Mouse (Mus musculus) limb, embryonic 15.5 days (tissue): ENCODE measurements at regions not wholly inside any gene's neighbourhood (a gene's known extent, or its start where the extent isn't known, plus 50 kb on each side); places are given as distances from the start of the nearest gene placed in this dataset.

Experiments used
- ATAC-seq: fragments of 200-750 bp; cut with Nextera tagmentation; 2 replicates; pipeline ENCODE4 v1.8.0; 2017; ENCODE audit warnings: low read depth, moderate TSS enrichment; ENCODE audit not compliant: insufficient number of reproducible peaks, low FRiP score, low TSS enrichment
- H3K27ac ChIP-seq: fragments of 300-500 bp; sonication (generic); 2 replicates; pipeline ENCODE4 v1.5.1; 2015; ENCODE audit warnings: moderate library complexity, mild to moderate bottlenecking, inconsistent platforms
- H3K27me3 ChIP-seq: fragments of 300-500 bp; sonication (generic); 2 replicates; pipeline ENCODE4 v1.6.1; 2015; ENCODE audit warnings: inconsistent platforms
- H3K36me3 ChIP-seq: fragments of 300-500 bp; sonication (generic); 2 replicates; pipeline ENCODE4 v1.6.1; 2015; ENCODE audit warnings: inconsistent platforms
- H3K4me1 ChIP-seq: fragments of 300-500 bp; sonication (generic); 2 replicates; pipeline ENCODE4 v1.6.1; 2015; ENCODE audit warnings: inconsistent platforms
- H3K4me2 ChIP-seq: fragments of 300-500 bp; sonication (generic); 2 replicates; pipeline ENCODE4 v1.6.1; 2015; ENCODE audit warnings: mild to moderate bottlenecking, inconsistent platforms
- H3K4me3 ChIP-seq: fragments of 300-500 bp; sonication (generic); 2 replicates; pipeline ENCODE4 v1.5.1; 2015; ENCODE audit warnings: mild to moderate bottlenecking, inconsistent platforms
- H3K9ac ChIP-seq: fragments of 300-500 bp; sonication (generic); 2 replicates; pipeline ENCODE4 v1.6.1; 2015; ENCODE audit warnings: inconsistent platforms
- H3K9me3 ChIP-seq: fragments of 300-500 bp; sonication (generic); 2 replicates; pipeline ENCODE4 v1.6.1; 2016; ENCODE audit warnings: inconsistent platforms
- WGBS: fragments of 180-500 bp; shearing (Covaris S2); methylation state at CpG from one replicate; pipeline ENCODE4 v1.1.7; 2015; 5-methylcytosine and 5-hydroxymethylcytosine counted together

DNA sequence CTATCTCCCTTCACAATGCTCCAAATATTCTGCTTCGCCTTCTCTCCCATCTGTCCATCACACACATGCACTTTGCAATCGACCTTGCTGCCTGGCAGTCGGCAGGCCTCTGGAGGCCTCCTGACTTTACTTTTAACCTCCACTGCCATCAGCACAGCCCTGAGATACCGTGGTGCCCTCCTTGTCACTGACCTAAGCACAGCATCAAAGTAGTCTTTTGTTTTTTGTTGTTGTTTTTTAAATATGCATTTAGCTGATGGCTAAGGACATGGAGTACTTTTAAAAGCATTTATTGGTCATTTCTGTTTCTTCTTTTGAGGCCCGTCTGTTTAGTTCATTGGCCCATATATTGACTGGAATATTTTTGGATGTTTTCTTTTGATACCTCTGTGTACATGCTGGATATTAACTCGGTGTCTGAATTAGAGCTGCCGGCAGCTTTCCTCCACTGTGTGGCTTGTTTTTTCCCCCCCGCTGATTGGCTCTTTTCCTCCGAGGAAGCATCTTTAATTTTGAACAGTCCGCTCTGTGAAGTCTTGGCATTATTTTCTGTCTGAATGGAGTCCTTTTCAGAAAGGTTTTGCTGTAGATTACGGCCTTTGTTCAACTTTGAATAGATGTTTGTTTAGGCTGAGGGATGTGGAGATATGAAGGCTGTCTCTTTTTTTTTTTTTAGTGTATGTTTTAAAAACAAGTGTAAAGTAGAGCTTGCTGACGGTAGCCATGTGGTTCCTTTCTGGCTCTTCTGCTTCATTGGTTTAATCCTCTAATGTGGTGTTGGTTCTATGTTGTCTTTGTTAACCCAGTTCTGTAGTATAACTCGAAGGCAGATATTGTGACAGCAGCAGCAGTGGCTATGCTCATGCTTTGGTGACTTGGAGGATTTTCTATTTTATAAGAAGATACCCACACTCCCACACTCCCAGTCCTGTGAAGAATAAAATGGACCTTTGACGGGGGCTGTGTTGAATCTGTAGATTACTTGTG is 449.1 kb downstream of the Tdrd3 start:
- Histone ChIP-seq H3K9ac (no peak overlapping the region), H3K27me3 (no peaks in the 10 kb centered on the region), H3K4me3 (no peak overlapping the region), H3K4me2 (no peak overlapping the region), H3K36me3 (no peaks in the 10 kb centered on the region), H3K9me3 (no peaks in the 10 kb centered on the region), H3K4me1 (no peaks in the 10 kb centered on the region), H3K27ac (no peak overlapping the region)
- no peak for ATAC-seq
- WGBS, result 77% methylated on average over 14 of the region's 14 CpGs

DNA sequence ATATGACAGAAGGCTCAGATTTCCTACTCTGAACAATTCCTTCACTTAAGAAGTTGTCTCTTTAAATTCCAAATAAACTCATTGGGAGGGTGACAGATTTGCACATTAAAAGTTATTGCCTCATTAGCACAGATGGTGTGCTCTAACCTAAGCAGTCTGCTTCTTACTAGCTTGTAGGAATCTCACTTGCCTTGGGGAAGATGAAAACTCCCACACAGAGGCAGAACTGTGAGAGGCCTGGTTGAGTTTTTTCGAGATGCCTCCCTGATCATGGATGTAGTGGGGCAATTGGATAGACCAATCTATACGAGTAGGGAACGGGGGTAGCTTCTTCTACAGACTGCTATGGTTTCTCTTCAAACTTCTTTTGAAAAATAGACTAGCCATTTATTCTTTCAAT is 485.3 kb downstream of the Tdrd3 start:
- no peaks in the 10 kb centered on the region for H3K36me3 ChIP-seq
- H3K9me3 ChIP-seq, result no peaks in the 10 kb centered on the region
- ATAC-seq, result no peak
- H3K4me1 ChIP-seq, result no peaks in the 10 kb centered on the region
- no peaks in the 10 kb centered on the region for H3K27me3 ChIP-seq
- no peak overlapping the region for H3K9ac ChIP-seq
- H3K4me2 ChIP-seq, result no peak overlapping the region
- H3K4me3 ChIP-seq, result no peak overlapping the region
- 64% methylated on average over 3 of the region's 3 CpGs for WGBS
- H3K27ac ChIP-seq, result no peak overlapping the region

DNA sequence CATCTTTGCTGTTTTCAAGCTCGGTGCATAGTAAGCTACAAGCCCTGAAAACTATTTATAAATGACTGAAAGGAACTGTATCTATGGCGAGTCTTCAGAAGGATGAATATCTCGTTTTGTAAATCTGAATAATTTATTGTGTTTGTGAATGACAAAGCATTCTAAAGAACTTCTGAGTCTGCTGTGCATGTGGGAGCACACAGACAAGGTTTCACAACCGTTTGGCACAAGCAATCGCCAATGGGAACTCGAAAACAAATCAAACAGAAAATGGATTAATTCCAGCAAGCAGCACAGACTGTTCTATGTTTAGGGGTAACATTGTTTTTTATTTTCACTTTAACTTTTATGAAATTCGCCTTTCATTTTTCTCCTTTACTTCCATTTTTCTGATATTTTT is 486.0 kb downstream of the Tdrd3 start:
- no peak overlapping the region for H3K4me3 ChIP-seq
- H3K9me3 ChIP-seq, result no peaks in the 10 kb centered on the region
- no peak overlapping the region for H3K27ac ChIP-seq
- WGBS, result 75% methylated on average over 7 of the region's 7 CpGs
- no peak overlapping the region for H3K9ac ChIP-seq
- H3K4me2 ChIP-seq, result no peak overlapping the region
- no peaks in the 10 kb centered on the region for H3K4me1 ChIP-seq
- H3K36me3 ChIP-seq, result no peaks in the 10 kb centered on the region
- ATAC-seq, result no peak
- H3K27me3 ChIP-seq, result no peaks in the 10 kb centered on the region
